Mouse (Mus musculus): ENCODE measurements around the gene Gm13420. TPM values are rescaled to one million over a fixed set of nuclear protein-coding genes. Genes with fewer than 3 reads are reported as not detected.

Gene Gm13420
- polyA plus RNA-seq, 1 experiment from 2014 or later, result 0.56 TPM

DNA sequence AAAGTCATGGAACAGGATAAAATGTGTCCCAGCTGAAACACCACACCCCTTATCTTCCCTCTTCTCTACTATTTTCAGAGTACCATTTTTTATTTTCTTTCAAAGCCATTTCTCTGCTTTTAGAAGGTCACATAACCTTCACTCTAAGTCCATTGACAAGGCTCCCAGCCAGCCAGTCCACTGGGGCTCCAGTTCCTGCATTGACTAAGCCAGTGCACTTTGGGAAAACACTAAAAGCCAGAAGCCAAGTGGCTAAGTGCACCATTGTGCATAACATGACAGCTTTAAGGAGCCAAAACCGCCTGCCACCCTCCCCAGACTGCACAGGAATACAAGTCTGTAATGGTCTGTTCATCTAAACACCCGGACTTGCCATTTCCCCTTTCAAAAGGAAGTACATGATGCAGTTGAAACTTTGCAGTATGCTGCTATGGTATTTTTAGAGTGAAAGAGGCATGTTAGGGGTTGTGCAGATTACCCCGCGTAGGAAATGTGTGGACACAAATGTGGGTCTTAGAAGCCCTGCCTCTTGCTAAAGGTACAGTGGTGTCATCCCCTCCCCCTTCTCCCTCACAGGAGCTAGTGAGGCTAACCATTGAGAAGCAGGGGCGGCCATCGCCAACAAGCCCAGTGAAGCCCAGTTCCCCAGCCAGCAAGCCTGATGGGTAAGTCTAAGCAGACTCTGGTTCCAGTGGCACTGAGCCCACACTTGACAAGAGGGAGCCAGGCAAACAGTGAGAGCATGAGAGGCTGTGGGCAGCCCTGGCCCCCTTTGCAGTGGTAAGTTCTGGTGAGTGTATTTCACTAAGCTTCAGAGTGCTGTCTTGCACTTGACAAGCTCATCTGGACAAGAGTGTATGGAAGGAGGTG lies 52.8 kb downstream of the Gm13420 start:
- WGBS, result 87% methylated on average over 6 of the region's 6 CpGs
- no peak overlapping the region for H3K9ac ChIP-seq (ENCODE audit: low read depth, low read length)
- peaks cover 9% of the 10 kb centered on the region for H3K36me3 ChIP-seq (ENCODE audit: control insufficient read depth, insufficient read depth, low read length)
- no peak for ATAC-seq
- no peaks in the 10 kb centered on the region for H3K9me3 ChIP-seq (ENCODE audit: control insufficient read depth, low read length)
- no peaks in the 10 kb centered on the region for H3K27me3 ChIP-seq (replicated peaks; ENCODE audit: control insufficient read depth, insufficient read depth, low read length)
- 0 out of 2 replicates have a peak, but pooled peaks cover 3% of the 10 kb centered on the region for H3K4me1 ChIP-seq (ENCODE audit: control insufficient read depth, insufficient read depth, low read length)
- H3K27ac ChIP-seq (ENCODE audit: low read length), result no peak overlapping the region
- H3K4me3 ChIP-seq (ENCODE audit: low read length), result no peak overlapping the region
- no peak overlapping the region for H3K4me2 ChIP-seq (ENCODE audit: low read depth, low read length)

DNA sequence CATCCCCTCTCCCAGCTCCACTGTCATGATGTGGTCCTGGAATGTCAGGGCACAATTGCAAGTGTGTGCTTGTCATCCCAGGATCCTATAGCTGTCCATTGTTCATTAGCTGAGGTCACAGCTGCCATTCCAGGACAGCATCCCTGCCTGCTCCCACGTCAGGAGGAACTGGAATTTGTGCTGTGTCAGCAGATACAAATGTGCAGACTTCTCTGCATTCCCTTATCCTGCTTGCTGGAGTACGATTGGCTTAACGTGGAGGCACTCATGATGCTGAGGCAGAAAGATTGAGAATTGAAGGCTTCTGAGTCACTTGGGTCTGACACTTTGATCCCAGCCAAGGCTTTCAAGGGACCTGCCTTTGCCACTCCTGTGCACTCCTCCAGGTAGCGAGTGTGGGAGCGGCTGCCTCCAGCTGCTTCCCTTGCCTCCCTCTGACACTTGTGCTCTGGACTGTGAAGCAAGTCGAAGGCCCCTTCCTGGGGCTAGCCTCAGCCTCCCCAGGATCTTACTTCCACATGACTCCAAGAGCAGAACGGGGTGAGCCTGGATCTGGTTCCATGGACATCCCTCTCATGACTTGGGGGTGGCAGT lies 55.2 kb downstream of the Gm13420 start:
- Histone ChIP-seq H3K4me2 (ENCODE audit: low read depth, low read length) (no peak overlapping the region), H3K27ac (ENCODE audit: low read length) (no peak overlapping the region), H3K4me1 (ENCODE audit: control insufficient read depth, insufficient read depth, low read length) (no peaks in the 10 kb centered on the region), H3K9me3 (ENCODE audit: control insufficient read depth, low read length) (no peaks in the 10 kb centered on the region), H3K9ac (ENCODE audit: low read depth, low read length) (no peak overlapping the region), H3K27me3 (replicated peaks; ENCODE audit: control insufficient read depth, insufficient read depth, low read length) (no peaks in the 10 kb centered on the region), H3K36me3 (ENCODE audit: control insufficient read depth, insufficient read depth, low read length) (peaks cover 7% of the 10 kb centered on the region), H3K4me3 (ENCODE audit: low read length) (no peak overlapping the region)
- WGBS, result 82% methylated on average over 7 of the region's 7 CpGs
- no peak for ATAC-seq

Other genes with a start within 250 kb of the Gm13420 start
- 7.9 and 8.1 TPM in 2 replicates for gene Rapgef1, start 132.0 kb downstream of the Gm13420 start, polyA plus RNA-seq (2015; fragmentation: Nextera tagmentation; extraction: Ambion mirVana)
- gene Gm13547, start 7.6 kb upstream of the Gm13420 start, polyA plus RNA-seq (2015; fragmentation: Nextera tagmentation; extraction: Ambion mirVana), result 0.66 TPM in 1 of 2 replicates, not detected in the other
- gene Coq4, start 35.8 kb upstream of the Gm13420 start, polyA plus RNA-seq (2015; fragmentation: Nextera tagmentation; extraction: Ambion mirVana), result 60.0 and 64.5 TPM in 2 replicates
- gene Trub2, start 36.8 kb upstream of the Gm13420 start, polyA plus RNA-seq (2015; fragmentation: Nextera tagmentation; extraction: Ambion mirVana), result 37.5 and 38.0 TPM in 2 replicates
- 43.0 and 57.6 TPM in 2 replicates for gene Slc27a4, start 50.9 kb upstream of the Gm13420 start, polyA plus RNA-seq (2015; fragmentation: Nextera tagmentation; extraction: Ambion mirVana)
- 28.8 and 30.7 TPM in 2 replicates for gene Urm1, start 68.4 kb upstream of the Gm13420 start, polyA plus RNA-seq (2015; fragmentation: Nextera tagmentation; extraction: Ambion mirVana)
- 24.5 and 24.8 TPM in 2 replicates for gene Cercam, start 117.5 kb upstream of the Gm13420 start, polyA plus RNA-seq (2015; fragmentation: Nextera tagmentation; extraction: Ambion mirVana)
- 30.5 and 37.1 TPM in 2 replicates for gene Odf2, start 137.5 kb upstream of the Gm13420 start, polyA plus RNA-seq (2015; fragmentation: Nextera tagmentation; extraction: Ambion mirVana)
- 38.2 and 44.6 TPM in 2 replicates for gene Gle1, start 183.7 kb upstream of the Gm13420 start, polyA plus RNA-seq (2015; fragmentation: Nextera tagmentation; extraction: Ambion mirVana)
- 66.0 and 76.0 TPM in 2 replicates for gene Sptan1, start 213.9 kb upstream of the Gm13420 start, polyA plus RNA-seq (2015; fragmentation: Nextera tagmentation; extraction: Ambion mirVana)